Mouse (Mus musculus) lung, postnatal 10 days (tissue): ENCODE results near the gene Mymx.
"Not testable (repeated sequence)": the region's sequence is repeated elsewhere in the genome, so short reads cannot be mapped to it uniquely, and the experiment has no call there.

ENCODE experiments used
- DNase-seq: peaks from one replicate; pipeline ENCODE4 v3.0.0; 2021

Mymx gene

DNA sequence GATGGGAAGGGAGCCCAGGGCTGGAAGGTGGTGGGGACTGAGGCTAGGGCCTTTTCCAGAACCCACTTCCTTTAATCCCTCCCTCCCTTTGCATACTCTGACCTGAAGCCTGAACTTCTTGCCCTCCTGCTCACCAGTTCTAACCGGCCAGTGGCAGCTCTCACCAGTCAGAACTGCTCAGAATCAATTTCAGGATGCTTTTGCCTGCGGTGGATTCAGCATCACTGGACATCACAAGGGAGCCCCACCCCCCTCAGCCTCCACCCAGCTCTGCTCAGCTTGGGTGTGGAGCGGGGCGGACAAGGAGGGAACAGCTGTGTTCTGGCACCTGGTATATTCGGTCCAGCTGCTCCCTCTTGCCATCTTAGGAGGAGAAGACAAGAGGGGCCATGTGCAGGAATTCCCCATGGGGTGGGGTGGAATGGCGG lies at the start of gene Mymx:
Gene Mymx, minus strand, starts transcription at position 226 of the 428 bp plus-strand sequence.
- DNase-seq: no peak

DNA sequence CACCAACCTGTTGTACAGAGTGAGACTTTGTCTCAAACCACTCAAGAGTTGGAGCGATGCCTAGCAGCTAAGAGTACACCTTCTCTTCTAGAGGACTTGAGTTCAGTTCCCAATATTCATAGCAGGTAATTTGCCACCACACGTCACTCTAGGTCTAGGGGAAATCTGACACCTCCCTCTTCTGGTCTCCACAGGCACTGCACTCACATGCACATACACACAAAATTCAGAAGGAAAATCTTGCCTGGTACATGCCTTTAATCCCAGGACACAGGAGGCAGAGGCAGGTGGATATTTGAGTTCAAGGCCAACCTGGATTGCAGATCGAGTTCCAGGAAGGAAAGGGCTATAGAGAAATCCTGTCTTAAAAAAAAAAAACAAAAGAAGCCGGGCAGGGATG lies 42.3 kb upstream of the Mymx start:
- DNase-seq: no peak

- DNase-seq: peak; percentile 82
Observed at GRCm38 (mm10) chr17:45642701-45643100, 40.8 kb upstream of the Mymx start.

DNA sequence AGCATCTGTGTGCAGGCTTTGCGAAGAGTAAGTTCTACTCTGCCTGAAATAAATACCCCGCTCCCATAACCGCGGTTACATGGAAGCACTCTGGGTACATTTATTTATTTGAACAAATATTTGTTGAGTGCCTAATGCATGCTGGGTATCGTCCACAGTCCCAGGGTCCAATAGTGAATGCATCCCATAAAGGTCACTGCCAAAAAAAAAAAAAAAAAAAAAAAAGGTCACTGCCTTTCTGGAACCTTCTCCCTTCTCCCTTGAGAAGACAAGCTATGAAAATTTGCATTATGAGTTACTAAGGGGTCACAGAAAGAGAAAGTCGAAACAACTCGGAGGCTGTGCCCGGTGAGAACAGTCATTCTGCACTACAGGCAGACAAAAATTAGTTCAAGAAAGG lies 40.1 kb upstream of the Mymx start:
- no peak for DNase-seq

DNA sequence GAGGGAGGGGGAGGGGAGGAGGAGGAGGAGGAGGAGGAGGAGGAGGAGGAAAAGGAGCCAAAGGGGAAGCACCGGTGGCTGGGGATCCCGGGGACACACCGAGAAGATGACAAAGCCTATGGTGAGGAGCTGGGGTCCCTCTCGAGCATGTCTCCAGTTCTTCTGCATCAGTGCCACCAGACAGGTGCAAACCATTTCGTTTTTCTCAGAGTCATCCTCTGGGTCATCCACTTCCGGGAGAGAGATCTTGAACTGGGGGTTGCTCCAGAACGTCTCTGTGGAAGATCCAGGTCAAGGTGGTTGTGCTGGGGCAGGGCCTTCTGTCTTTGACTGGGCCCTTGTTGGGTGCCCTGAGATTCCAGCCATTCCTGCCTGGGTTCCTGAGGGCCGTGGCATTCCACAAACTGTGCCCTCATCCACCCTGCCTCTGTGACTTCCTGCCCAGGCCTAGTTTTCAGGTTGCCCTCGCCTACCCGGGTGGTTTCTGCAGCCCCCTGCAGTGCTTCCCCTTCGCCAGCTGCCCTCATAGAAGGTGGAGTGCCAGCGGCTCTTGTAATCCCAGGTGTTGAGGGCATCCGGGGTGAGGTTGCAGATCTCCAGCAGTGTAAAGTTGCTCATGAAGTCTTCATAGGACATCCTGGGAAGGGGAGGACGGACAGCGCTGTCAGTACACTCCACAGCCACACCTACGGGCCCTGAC lies 36.8 kb upstream of the Mymx start:
- no peak for DNase-seq

DNA sequence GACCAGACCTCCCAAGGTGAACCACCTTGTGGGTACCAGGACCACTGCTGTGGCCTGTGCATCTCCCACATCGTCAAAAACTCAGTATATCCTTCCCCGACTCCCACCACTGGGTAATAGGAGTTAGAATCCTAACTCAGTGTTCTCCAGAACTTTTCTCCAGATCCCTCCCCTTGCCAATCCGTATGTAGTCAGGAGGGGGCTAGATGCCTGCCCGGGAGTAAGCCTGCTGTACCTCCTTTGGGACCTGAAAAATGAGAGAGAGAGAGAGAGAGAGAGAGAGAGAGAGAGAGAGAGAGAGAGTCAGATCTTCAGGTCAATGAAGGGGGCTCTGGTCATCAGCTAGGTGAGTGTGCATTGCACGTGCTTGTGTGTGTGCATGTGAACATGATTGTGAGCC lies 32.1 kb upstream of the Mymx start:
- no peak for DNase-seq

DNA sequence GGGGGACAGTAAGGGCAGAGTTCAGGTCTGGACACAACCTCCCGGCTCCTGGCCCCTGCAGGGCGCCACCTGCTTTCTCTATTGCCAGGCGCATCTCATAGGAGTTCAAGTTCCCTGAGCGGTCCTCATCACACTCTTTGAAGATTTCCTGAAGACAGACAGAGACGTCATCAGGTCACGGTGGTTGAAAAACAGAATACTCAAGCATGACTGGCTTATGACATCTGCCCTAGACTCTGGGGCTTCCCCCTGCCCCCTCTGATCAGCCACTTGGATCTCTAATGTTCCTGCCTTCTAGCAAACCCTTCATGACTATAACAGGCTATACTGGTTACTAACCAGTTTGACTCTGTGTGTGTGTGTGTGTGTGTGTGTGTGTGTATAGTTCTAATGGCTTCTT lies 30.0 kb upstream of the Mymx start:
- no peak for DNase-seq

DNA sequence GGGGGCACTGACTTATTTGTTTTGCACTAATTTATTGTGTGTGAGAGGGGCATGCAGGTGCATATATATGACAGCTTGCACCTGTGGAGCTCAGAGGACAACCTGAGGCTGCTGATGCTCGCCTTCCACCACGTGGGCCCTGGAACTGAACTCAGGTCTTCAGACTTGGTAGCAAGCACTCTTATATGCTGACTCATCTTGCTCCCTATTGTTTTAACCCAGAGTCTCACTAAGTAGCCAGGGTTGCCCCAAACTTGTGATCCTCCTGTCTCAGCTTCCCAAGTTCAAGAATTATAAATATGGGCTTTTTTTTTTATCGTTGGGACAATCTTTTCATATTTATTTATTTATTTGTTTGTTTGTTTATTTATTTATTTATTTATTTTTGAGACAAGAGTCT lies 29.1 kb upstream of the Mymx start:
- no peak for DNase-seq

DNA sequence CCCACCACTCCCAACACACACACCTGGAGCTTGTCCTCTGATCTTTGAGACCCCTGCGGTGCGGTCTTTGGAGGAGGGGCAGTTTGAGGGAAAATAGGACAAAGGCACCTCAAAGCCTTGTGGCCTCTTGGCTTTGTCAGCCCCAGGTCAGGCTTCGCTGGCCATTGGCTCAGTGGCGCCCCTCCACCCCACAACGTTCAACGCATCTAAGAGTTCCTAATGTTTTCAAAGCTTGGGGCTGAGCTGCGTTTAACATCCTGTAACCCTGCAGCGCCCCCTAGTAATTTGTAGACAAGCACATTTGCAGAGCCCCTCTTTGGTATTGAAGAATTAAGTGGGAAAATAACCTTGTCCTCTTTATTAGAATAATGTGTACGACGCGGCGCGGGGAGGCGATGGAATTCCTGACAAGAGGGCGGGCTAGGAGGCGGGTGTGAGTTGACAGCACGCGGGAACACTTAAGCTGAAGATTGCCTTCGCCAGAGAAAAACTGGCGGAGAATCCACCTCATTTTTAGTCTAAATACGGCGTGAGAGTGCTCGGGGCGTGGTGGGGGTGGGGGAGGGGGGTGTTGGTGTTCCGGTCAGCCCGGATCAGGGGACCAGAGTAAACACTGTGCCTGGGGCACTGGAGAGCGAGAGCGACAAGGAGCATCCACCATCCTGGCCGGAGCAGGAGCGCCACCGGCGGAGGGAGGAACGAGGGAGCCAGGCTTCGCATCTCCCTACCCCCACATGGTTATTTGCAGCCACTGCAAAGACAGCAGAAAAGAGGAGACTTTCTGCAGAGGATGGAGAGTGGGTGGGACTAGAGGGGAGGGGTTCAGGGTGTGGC lies 28.2 kb upstream of the Mymx start:
- peak; percentile 88 for DNase-seq

DNA sequence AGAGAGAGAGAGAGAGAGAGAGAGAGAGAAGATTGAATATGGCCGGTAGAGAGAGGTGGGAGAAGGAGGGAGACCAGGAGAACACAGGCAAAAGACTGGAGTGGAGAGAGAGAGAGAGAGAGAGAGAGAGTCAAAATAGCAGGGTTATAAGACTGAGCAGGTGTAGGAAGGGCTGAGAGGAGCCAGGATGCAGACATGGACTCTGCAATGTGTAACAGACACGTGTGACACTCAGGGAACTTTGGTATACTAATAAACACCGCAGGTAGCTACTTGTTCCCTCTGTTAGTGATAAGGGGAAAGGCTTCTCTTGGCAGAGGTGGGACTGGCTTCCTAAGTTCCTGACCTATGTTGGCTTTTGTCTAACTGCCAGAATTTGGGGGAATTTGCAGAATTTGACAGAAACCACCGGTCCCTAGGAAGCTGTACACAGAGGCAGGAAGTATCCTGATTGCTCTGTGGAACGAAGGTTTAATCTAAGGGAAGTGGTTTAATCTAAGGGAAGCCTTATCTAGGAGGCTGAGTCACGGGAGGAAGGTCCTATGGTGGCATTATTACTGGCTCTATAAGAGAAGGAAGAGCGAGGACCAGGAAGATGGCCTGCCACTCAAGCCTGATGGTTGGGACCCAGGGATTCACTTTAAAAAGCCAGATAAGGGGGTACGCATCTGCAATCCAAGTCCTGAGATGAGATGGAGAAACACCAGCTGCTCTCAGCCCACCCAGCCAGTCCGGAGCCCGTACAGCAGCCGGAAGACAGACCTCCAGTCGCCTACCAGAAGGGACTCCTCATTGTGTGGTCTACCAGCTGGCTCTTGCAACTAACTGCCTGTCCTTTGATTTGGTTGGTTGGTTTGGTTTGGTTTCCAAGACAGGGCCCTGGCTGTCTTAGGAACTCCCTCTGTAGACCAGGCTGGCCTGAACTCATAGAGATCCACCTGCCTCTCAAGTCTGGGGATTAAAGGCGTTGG lies 27.3 kb upstream of the Mymx start:
- peak; percentile 62 for DNase-seq

DNA sequence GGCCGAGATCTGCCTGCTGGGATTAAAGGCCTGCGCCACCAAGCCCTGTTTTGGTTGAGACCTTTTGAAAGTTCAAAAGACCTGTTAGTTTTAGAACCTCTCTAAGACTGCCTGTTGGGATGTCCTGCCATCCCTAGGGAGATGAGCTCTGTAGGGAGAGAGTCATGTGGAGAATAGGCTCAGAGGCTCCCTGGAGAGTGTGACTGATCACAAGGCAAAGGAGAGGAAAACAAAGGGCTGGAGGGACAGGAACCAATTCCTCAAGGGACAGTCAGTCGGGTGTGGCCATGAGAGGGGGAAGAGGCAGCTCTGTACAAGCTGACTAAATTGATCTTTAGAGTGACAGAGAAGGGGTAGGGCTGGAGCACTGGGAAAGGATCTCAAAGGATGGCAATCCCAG lies 26.3 kb upstream of the Mymx start:
- no peak for DNase-seq

DNA sequence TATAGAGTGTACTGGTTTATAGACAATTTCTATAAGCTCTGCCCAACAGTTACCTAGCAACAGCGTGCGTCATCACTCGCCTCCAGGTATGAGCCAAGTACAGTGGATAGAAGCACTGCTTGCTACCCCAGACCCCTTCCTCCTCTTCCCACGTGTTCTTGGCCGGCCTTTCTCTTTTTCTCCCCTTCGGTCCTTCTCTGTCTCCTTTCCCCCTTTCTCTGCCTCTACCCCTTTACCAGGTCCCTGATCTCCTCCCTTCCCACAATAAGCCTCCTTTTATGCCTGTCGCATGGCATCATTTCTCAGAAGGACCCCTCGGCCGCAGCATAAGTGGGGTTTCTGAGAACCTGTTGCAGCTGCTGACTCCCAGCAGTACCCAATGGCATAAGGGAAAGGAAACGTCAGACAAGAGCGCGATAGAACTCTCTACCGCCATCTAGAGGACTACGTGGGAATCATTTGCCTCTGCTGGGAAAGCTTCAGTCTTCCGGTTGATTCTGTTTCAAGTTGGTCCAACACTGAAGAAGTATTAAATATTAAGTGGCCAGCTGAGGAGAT lies 24.8 kb upstream of the Mymx start:
- peak; percentile 88 for DNase-seq

GRCm38 (mm10) chr17:45623425-45623824 lies 21.5 kb upstream of the Mymx start:
- not testable (repeated sequence) for DNase-seq

- DNase-seq: peak; percentile 74
Observed at GRCm38 (mm10) chr17:45619386-45620256, 17.7 kb upstream of the Mymx start.

DNA sequence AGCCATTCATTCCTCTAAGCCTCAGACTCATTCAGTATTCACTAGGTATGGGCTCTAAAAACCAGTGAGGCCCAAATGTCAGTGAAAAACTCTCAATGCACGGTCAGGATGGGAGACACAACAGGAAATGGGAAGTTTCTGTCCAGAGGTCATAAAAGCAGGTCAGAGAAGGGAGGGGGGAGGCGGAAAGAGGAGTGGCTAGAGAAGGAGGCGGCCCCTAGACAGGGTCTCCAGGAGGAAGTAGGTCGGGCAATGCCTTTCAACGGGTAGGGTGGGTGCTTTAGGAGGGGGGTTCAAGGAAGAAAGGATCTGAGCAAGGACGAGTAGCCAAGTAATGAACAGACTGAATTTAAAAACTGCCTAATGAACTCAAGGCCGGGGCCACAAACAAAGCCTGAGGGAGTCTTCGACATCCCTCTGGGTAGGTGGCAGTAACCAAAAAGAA lies 17.1 kb upstream of the Mymx start:
- DNase-seq: peak; percentile 86

DNA sequence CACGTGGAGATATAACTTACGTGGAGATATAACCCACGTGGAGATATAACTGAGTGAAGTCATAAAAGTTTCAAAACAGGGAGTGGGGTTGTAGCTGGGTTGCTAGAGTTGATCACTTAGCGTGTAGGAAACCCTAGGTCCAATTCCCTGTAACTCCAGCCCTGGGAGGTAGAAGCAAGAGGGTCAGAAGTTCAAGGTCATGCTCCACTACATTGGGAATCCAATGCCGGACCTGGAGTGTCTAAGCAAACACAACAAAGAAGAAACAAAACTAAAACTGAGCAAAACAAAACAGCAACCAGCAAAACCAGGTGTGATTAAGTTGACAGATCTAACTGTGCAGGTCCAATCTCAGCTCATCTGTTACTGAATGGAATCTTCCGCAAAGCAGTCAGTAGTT lies 15.8 kb upstream of the Mymx start:
- no peak for DNase-seq

DNA sequence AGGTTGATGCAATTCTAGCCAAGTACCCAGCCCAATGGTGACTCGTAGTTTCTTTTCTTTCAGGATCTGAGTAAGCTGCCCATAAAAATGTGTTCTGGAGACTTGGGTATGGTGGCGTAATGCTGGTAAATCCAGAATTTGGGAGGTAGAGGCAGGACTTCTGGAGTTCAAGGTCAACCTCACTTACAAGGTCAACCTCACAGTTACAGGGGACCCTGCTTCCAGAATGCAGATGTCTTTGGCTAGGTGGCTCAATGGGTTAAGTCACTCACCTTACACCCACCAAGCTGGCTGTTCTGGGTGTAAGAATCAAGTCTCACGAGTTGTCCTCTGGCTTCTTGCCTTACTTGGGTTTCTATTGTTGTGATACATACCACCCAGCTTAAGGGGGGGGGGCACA lies 14.8 kb upstream of the Mymx start:
- no peak for DNase-seq

GRCm38 (mm10) chr17:45616046-45616650 lies 14.2 kb upstream of the Mymx start:
- no peak for DNase-seq

DNA sequence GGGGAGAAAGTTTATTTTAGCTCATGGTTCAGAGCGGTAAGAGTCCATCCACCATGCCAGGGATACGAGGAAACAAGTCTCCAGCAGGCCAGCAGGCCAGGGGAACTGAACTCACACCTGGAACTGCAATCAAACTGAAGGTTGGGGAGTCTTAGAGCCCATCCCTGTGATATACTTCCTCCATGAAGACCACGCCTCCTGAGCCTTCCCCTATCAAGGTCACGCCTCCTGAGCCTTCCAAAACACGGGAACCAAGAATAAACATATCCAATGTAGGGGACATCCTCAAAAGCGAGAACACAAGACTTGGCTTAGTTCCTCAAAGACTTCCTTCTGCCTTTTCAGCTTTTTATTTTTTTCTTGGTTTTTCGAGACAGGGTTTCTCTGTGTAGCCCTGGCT lies 11.0 kb upstream of the Mymx start:
- no peak for DNase-seq

- no peak for DNase-seq
Observed at GRCm38 (mm10) chr17:45612008-45612407, 10.1 kb upstream of the Mymx start.

DNA sequence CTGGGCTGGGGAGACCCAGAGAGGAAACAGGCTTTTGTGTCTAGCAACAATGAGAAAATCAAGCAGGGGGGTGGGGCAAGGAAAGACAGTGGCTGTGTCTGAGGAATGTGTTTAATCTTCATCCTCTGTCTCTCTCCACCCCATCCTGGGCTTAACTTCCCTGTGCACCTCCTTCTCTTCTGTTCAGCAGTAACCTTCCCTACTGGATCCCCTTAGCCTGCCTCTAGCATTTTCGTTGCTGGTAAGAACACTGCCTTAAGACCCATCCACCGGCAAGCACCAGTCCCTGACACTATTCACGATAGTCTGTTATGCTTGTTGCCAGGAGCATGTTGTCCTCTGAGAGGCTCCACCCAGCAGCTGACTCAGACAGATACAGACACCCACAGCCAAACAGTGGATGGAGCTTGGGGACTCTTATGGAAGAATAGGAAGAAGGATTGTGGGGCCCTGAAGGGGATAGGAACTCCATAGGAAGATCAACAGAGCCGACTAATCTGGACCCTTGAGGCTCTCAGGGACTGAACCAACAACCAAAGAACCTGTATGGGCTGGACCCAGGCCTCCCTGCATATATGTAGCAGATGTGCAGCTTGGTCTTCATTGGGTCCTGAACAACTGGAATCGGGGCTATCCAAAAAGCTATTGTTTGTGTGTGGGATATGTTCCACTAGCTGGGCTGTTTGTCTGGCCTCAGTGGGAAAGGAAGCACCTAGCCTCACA lies 8.4 kb upstream of the Mymx start:
- peak; percentile 79 for DNase-seq
